Mouse (Mus musculus) heart, adult 8-10 months (tissue): ENCODE measurements around the gene Ryr1. TPM values are rescaled to one million over a fixed set of nuclear protein-coding genes. Genes with fewer than 3 reads are reported as not detected.

Source experiments
- DNase-seq: peaks from one replicate; pipeline ENCODE4 v3.0.0; 2022; ENCODE audit warnings: low spot score
- total RNA-seq, 4 experiments: library from RNA; stranded (reverse); gene quantifications; 2 replicates each; pipeline ENCODE4 v1.2.4; 2022

The Ryr1 gene
- total RNA-seq, 4 experiments from 2014 or later, result 0.79 to 1.5 (median 0.92) TPM

- no peak for DNase-seq
These were observed 87.7 kb downstream of the Ryr1 start for GRCm38 (mm10) chr7:29037261-29037660.

- no peak for DNase-seq
These were observed 92.3 kb downstream of the Ryr1 start for GRCm38 (mm10) chr7:29032685-29033084.

GRCm38 (mm10) chr7:29031641-29032040 lies 93.3 kb downstream of the Ryr1 start:
- no peak for DNase-seq

GRCm38 (mm10) chr7:29029690-29030656 lies 95.0 kb downstream of the Ryr1 start:
- DNase-seq, result no peak

- DNase-seq, result no peak
These were observed 96.2 kb downstream of the Ryr1 start for GRCm38 (mm10) chr7:29028761-29029160.

- DNase-seq, result no peak
These were observed 98.2 kb downstream of the Ryr1 start for GRCm38 (mm10) chr7:29026811-29027210.

GRCm38 (mm10) chr7:29026195-29026594 lies 98.8 kb downstream of the Ryr1 start:
- no peak for DNase-seq

GRCm38 (mm10) chr7:29025566-29025965 lies 99.4 kb downstream of the Ryr1 start:
- DNase-seq, result no peak

- no peak for DNase-seq
These were observed 101.5 kb downstream of the Ryr1 start for GRCm38 (mm10) chr7:29023514-29023913.

- DNase-seq, result no peak
These were observed 102.5 kb downstream of the Ryr1 start for GRCm38 (mm10) chr7:29022479-29022878.

GRCm38 (mm10) chr7:29019447-29020220 lies 105.3 kb downstream of the Ryr1 start:
- DNase-seq, result no peak

GRCm38 (mm10) chr7:29017222-29017621 lies 107.8 kb downstream of the Ryr1 start:
- DNase-seq, result no peak

- DNase-seq, result no peak
These were observed 108.5 kb downstream of the Ryr1 start for GRCm38 (mm10) chr7:29016440-29016839.

- no peak for DNase-seq
These were observed 110.0 kb downstream of the Ryr1 start for GRCm38 (mm10) chr7:29014984-29015383.

- DNase-seq, result no peak
These were observed 116.3 kb downstream of the Ryr1 start for GRCm38 (mm10) chr7:29008714-29009113.

GRCm38 (mm10) chr7:29008171-29008570 lies 116.8 kb downstream of the Ryr1 start:
- DNase-seq, result no peak

GRCm38 (mm10) chr7:29007224-29008101 lies 117.5 kb downstream of the Ryr1 start:
- peak; percentile 1 for DNase-seq

GRCm38 (mm10) chr7:29000651-29001605 lies 124.1 kb downstream of the Ryr1 start:
- DNase-seq, result peak; percentile 31

GRCm38 (mm10) chr7:28993402-28993801 lies 131.6 kb downstream of the Ryr1 start:
- no peak for DNase-seq

GRCm38 (mm10) chr7:28992997-28993396 lies 132.0 kb downstream of the Ryr1 start:
- no peak for DNase-seq
